Mouse (Mus musculus) cerebellum, postnatal 4 days (tissue): ENCODE measurements around the gene Olfr137.

Experiments used
- DNase-seq, 2 experiments: peaks; one replicate each; pipeline ENCODE4 v3.0.0; 2022; ENCODE audit warnings: low spot score in 2 of 2, mixed read lengths in 1 of 2

Olfr137 gene

DNA sequence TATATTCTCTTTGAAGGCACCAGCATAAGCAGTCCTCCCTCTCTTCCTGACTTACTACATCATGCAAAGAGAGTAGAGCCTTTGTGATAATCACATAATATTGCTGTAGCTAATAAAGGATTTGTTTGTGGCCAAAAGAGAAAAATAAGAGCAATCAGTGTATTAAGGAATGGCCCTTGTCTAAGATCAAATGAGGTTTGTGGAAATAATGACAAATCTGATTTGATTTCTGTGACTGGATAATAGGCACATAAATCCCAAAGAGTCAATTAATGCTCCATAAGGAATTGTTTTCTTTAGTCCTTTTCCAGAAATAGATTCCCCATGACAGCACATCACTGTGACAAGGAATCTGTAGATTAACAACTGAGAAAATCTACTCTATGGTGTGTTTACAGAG, at the start of gene Olfr137:
Gene Olfr137, minus strand, starts transcription at position 101 of the 400 bp plus-strand sequence.
- DNase-seq, result no peak

DNA sequence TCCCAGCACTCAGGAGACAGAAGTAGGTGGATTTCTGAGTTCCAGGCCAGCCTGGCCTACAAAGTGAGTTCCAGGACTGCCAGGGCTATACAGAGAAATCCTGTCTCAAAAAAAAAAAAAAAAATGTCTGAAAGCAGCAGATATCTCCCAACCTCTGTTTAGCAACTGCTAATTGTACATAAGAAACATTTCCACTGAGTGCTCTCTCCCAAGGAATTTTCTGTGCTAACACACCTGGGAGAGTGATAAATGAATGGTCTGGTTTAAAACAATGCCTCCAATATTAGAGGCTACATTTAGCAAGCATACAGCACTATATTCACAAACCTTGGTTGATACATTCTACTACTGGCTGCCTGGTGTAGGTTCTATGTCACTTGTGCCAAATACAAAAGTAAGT, 22.2 kb upstream of the Olfr137 start, which contains the start of gene Olfr136:
Gene Olfr136, plus strand, starts transcription at position 301 of the 400 bp plus-strand sequence.
- DNase-seq, result no peak

GRCm38 (mm10) chr17:38260735-38261134, 46.6 kb downstream of the Olfr137 start, which contains the start of gene Olfr138:
TSS of gene Olfr138 (plus strand) at chr17:38261035.
- no peak for DNase-seq
